Mouse (Mus musculus) embryo, embryonic 11 days (tissue): ENCODE results near the gene Cped1.
A peak's percentile ranks its signal among the peaks of the same experiment; 100 is the strongest.
"Not testable (repeated sequence)": the region's sequence is repeated elsewhere in the genome, so short reads cannot be mapped to it uniquely, and the experiment has no call there.

Experiments
- DNase-seq: peaks from one replicate; pipeline ENCODE4 v3.0.0-alpha.2; 2015

Gene Cped1

GRCm38 (mm10) chr6:22091773-22092172 lies 106.1 kb downstream of the Cped1 start:
- no peak for DNase-seq

DNA sequence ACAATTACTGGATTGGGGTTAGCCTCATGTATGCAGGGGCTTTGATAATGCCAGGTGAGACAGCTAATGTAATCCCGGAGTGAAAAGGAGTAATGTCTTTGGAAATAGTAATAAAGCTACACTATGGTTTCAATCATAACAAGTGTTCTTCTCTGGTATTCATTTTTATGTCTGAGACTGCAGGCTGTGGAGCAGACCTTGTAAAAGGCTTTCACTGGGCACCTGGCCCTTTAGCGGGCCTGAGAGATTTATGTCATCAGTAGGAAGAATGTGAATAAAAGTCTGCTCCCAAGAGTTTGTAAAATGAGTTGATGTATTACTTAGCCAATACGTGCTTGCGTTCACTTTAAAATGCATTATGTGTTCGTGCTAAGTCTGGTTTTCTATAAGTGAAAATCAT lies 108.1 kb downstream of the Cped1 start:
- no peak for DNase-seq

- DNase-seq = peak; percentile 56
Observed at GRCm38 (mm10) chr6:22097709-22098108, 112.0 kb downstream of the Cped1 start.

DNA sequence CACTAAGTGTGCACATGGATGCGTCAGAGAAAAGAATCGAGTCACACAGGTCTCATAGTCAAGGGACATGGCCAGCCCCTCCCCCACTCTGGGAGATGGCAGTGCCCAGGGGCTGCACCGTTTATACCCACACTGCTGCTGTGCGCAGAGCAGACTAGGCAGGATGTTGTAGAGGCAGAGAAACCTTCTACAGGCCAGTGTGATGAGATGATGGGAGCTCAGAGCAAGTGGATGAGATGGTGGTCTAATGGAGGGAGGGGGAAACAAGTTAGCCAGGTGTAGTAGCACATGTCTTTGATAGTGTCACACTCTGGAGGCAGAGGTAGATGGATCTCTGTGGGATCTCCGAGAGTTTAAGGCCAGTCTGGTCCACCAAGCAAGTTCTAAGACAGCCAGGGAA lies 114.1 kb downstream of the Cped1 start:
- no peak for DNase-seq

DNA sequence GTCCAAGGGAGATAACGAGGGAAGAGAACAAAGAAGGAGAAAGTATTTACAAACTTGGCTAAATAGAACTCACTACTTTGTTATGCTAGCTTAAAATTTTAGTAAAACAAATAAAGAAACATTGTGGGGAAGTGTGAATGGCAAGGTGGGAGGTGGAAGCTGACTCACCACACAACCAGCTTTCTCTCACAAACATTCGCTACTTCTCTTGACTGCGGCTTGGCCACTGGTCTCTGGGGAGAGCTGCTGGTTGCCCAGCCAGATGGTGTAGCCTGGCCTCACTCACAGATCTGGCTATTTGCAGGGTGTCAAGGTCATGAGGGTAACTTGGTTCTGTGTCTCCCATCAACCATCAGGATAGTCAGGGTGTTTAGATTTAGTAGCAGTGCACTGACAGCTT lies 116.2 kb downstream of the Cped1 start:
- DNase-seq = no peak

DNA sequence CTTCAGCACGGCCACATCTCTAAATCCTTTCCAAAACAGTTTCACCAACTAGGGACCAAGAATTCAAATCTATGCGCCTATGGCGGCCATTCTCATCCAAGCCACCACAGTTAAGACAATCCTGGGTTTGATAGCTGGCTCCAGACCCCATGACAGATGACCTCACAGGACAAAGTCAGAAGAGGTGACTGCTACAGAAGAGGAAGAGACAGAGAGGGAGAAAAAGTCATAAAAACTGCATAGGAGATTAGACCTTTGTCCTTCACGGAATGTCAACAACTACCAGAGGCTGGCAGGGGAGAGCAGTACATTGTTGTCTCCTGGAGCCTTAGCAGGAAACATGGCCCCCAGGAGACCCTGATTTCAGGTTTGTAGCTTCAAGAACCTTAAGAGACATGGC lies 117.0 kb downstream of the Cped1 start:
- DNase-seq = no peak

- DNase-seq = no peak
Observed at GRCm38 (mm10) chr6:22103713-22104112, 118.0 kb downstream of the Cped1 start.

GRCm38 (mm10) chr6:22104211-22104610 lies 118.5 kb downstream of the Cped1 start:
- DNase-seq = peak; percentile 30

- no peak for DNase-seq
Observed at GRCm38 (mm10) chr6:22114079-22114478, 128.4 kb downstream of the Cped1 start.

DNA sequence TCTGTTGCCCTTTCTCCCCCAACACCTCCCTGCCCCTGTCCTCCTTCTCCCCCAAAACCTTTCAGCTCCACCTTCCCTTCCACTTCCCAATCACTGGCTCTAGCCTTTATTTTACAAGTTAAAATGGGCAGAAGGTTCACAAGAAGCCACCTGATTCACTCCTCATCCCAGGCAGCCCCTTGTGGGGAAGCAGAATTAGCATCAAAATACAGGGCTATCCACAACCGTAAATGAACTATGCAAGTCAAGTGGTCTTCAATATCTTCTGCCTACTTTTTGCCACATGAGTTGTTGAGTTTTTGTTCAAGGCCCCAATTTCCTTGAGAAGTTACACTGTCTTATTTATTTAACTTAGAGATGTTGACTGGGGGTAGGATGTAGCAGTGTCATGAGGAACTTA lies 131.0 kb downstream of the Cped1 start:
- no peak for DNase-seq

DNA sequence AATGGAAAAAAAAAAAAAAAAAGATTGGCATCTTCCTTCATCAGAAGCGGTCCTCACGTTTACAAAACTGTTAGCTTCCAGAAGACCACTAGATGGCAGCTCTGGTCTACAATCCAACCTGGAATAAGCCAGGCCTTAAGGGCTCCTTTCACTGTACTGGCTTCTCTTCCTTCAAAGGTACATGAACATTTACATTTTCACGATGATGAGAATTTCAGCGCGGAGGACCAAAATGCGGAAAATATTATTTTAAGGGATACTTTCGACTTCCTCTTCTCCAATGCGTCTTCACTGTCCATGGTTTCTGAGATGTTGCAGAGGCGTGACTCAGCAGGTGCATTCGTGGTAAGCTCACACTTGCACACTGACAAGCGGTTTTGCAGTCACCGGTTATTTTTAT lies 136.4 kb downstream of the Cped1 start:
- peak; percentile 81 for DNase-seq

DNA sequence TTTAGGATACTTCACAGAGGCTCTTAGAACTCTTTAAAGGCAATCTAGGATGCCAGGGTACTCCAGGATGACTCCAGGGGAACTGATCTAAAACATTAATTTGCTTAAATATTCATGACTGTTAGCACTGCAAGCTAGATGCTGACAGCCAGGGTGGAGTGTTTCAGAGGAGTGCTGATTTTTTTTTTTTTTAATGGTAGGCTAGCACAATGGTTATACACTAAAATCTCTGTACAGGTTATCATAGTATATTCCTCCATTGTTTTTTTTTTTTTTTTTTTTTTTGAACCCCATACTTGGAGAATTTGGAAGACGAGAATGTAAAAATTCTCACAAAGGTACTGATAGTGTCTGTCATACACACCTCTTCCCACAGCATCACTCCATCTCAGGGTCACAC lies 137.0 kb downstream of the Cped1 start:
- DNase-seq = no peak

- no peak for DNase-seq
Observed at GRCm38 (mm10) chr6:22123332-22123731, 137.6 kb downstream of the Cped1 start.

DNA sequence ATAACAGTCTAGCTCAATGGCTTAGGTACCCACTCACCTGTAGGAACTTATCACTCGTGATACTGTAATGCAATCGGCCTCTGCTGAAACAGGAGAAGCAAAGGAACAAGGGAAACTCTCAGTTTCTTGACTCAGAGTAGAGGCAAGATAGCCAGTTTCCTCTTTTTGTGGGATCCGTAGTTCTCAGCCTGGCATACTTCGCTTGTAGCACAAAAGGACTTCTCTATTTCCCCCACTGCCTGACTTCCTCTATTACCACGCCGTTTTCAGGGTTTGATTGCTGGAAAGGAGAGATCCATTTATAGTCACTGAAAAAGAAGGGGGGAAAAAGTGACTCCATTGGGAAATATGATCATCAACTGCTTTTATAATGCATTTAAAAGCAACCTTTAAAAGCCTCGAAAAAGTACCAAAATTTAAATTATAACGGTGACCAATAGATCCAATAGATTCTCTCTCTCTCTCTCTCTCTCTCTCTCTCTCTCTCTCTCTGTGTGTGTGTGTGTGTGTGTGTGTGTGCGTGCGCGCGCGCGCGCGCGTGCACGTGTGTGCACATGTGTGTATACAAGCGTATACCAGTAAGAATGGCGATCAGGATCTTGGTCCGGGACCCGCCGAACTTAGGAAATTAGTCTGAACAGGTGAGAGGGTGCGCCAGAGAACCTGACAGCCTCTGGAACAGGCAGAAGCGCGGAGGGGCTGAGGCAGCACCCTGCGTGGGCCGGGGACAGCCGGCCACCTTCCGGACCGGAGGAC lies 139.0 kb downstream of the Cped1 start:
- DNase-seq = not testable (repeated sequence)

DNA sequence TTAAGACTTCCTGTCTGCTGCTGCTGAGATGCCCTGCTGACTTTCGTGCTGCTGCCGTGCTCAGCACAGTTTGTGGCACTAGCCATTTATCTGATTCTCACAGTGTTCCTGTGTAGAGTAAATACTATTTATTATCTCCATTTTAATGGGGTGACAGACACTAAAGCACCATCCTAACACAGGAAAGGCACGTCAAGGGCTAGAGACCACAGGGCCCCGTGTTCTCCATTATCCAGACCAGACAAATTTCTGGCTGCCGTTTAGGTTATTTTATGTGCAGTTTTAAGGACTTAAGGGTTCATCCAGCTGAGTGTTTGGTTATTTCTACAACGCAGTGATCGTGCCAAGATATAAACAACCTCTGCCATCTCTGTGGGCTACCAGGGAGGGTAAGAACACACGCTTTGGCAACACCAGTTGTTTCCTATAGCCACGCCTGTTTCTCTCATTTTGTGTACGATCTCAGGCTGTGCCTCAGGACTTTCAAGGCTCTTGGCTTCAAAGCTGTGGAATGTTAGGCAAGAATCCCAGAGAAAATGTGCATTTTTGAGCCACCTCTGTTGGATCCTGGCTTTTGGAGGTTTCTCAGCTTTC lies 149.4 kb downstream of the Cped1 start:
- no peak for DNase-seq

GRCm38 (mm10) chr6:22136805-22137204 lies 151.1 kb downstream of the Cped1 start:
- DNase-seq = no peak

DNA sequence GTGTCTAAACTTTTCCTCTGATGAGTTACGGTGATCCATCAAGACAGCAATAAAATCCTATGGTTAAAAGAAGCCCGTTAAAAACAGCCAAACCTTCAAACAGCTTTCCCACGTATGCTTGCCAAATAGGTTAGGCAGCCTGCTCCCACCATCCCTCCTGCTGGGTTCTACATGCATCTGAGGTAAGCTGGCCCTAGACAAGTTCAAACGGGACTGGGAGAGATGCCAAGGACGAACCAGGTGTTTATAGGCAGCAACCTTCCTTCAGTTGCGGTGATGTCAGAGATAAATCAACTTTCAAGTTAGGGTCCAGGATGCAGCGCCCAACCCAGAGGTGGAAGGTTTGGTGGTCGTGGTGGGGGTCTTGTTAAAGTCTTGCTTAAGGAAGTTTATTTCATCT lies 155.1 kb downstream of the Cped1 start:
- DNase-seq = no peak

DNA sequence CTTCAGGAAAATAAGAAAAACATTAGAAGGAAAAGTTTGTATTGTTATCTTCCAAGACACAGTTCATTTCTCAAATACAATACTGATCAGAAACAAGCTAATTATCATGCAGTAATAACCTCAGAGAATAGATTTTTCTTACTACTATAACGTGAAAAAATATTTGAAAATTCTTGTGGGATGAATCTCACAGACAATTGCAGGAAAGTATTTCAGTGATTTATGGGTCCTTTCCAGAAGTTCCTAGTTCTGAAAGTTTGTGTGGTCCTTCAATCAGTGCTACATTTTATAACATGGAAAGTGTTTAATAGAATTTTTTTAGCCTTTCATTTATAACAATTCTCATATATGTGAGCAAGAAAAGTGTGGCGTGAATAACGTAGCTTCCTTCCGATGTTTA lies 161.5 kb downstream of the Cped1 start:
- DNase-seq = no peak

- no peak for DNase-seq
Observed at GRCm38 (mm10) chr6:22148511-22148910, 162.8 kb downstream of the Cped1 start.

DNA sequence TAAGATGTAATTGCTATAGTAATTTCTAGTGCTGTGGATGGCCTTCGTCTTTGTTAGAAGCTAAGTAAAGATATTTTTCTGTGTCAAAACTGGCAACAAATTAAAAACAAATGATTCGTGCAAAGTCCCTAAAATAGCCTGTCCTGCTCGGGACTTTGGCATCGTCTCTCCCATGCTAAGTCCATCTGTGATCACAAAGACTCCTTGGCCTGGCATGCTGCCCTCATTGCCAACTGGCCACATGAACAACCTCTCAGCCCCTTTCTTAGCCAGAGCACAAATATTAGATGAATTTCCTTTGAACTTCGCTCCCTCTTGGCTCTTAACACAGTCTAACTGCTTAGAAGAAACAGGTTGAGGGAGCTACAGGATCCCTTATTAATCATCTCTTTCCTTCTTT lies 171.7 kb downstream of the Cped1 start:
- DNase-seq = no peak

GRCm38 (mm10) chr6:22161944-22162343 lies 176.2 kb downstream of the Cped1 start:
- no peak for DNase-seq

DNA sequence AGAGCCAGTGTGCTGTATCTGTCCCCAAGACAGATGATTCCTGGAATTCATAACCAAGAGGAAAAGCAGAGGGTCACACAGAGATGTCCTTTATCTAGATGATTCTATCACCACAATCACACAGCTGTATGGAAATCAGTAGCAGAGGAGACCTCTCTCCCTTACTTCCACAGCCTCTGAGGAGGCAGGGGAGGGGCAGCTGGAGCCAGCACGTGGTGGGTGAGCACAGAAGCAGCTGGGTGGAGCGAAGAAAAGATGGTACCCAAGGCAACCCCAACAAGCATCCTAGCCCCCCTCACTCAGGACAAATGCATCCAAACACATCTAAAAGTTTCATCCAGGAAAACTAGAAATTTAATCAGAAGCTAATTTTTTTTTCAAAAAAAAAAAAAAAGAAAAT lies 182.7 kb downstream of the Cped1 start:
- DNase-seq = no peak

GRCm38 (mm10) chr6:22178721-22179295 lies 193.1 kb downstream of the Cped1 start:
- no peak for DNase-seq

- DNase-seq = no peak
Observed at GRCm38 (mm10) chr6:22180316-22180715, 194.6 kb downstream of the Cped1 start.

DNA sequence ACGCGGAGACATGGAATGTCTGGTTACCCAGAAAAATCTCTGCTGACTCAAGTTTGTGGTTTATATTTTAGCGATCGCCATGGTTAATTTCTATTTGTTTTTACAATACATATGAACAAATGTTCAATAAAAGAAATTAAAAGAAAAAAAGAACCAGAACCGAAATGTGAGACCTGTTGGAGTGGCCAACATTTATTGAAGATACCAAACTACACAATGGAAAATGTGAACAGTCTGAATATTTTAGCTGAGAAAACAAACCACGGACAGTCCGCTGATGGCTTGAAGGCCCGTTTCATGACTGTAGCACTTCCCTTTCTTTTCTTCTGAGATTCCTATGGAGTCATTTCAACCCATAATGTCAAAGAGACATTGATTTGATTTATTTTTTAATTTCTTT lies 201.3 kb downstream of the Cped1 start:
- no peak for DNase-seq
